Mouse (Mus musculus) bone marrow, adult 2 months (tissue): ENCODE measurements around the gene Immp2l.

ENCODE experiments used
- CTCF ChIP-seq: fragments of 200-500 bp; IDR thresholded peaks from 2 replicates; pipeline ENCODE4 v1.5.1; 2011; ENCODE audit warnings: low read length, control low read depth; ENCODE audit not compliant: control insufficient read depth, insufficient read depth
- POLR2A ChIP-seq: fragments of 200-500 bp; IDR thresholded peaks from 2 replicates; pipeline ENCODE4 v1.6.1; 2011; ENCODE audit warnings: low read depth, mild to moderate bottlenecking, control low read depth, low read length, borderline replicate concordance; ENCODE audit not compliant: control insufficient read depth

DNA sequence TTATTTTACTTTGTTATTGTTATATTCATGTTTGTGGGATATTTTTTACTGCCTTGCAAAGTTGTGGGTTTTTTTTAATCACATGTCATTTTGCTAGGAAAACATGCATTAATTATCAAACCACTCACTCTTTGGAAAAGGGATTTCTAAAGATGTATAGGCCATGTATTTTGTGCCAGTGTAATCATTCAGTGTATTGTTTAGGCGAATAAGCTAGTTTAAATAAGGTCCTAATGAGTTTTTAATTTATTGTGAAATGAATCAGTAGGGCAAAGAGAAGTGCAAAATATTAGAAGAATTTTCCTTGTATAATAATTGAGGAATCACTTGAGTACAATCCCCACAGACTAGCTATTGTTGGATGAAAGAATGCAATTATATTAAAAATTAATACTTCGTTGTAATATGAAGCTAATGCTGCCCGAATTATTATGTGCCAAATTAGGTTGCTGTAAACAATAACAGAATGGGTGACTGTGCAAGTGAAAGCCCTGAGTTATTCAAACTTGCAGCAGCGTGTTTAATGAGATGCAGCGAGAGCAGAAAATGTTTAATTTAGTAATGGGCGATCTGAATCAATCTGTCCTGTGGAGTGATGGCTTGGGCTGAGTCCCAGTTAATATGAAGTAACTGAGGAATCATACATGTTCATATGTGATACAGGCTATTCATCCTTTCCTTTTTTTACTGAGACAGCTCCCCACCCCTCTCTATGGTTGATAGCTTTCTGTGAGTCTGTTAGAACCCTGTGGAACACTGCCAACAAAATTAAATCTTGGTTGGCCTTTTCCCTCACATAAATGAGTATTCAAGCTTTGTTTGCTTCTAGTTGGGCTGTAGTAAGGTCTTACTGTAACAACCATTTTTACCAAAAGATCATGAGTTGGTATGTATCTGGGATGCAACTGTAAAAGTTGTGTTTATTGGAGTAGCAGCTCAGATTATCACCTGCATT lies 285.1 kb downstream of the Immp2l start:
- TF ChIP-seq CTCF (no peak), POLR2A (no peak)
